Mouse (Mus musculus): ENCODE measurements around the gene Ypel1. TPM values are rescaled to one million over a fixed set of nuclear protein-coding genes. Genes with fewer than 3 reads are reported as not detected.

Ypel1 gene
- polyA plus RNA-seq, 1 experiment from 2014 or later, result 10.6 TPM

DNA sequence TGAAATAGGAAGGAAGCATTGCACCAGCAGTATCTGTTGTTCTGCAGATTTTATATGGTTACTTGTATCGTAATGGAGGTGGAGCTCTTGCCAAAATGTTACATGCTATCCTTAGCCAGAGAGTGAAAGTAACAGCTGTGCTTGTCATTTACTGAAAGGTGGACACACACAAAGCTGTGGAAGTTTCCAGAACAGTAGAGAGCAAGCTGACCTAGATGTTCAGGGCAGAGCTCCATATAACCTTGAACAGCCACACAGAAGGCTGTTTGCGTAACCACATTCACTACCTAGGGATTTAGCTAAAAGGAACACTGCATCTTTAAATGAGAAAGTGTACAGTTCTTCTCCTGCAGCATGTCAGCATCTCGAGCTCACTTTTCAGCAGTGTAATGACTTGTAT lies 25.2 kb upstream of the Ypel1 start:
- peaks cover 32% of the 10 kb centered on the region for H3K36me3 ChIP-seq (ENCODE audit: insufficient read depth, low read length)
- no peak overlapping the region for H3K4me2 ChIP-seq (replicated peaks; ENCODE audit: low read depth, low read length)
- H3K27me3 ChIP-seq (replicated peaks; ENCODE audit: insufficient read depth, low read length), result no peaks in the 10 kb centered on the region
- WGBS, result 87% methylated on average over 3 of the region's 3 CpGs
- no peak overlapping the region for H3K9ac ChIP-seq (replicated peaks; ENCODE audit: low read depth)
- TF ChIP-seq CTCF (IDR thresholded peaks at IDR 0.05) (no peak), EP300 (IDR thresholded peaks at IDR 0.05) (no peak)
- no peaks in the 10 kb centered on the region for H3K4me1 ChIP-seq (ENCODE audit: insufficient read depth, low read depth, low read length)
- no peak overlapping the region for H3K4me3 ChIP-seq (ENCODE audit: low read depth, low read length)
- ATAC-seq (no peak), DNase-seq (ENCODE audit: low spot score) (no peak)
- H3K9me3 ChIP-seq (ENCODE audit: low read length), result no peaks in the 10 kb centered on the region
- no peak overlapping the region for H3K27ac ChIP-seq (ENCODE audit: low read length)

DNA sequence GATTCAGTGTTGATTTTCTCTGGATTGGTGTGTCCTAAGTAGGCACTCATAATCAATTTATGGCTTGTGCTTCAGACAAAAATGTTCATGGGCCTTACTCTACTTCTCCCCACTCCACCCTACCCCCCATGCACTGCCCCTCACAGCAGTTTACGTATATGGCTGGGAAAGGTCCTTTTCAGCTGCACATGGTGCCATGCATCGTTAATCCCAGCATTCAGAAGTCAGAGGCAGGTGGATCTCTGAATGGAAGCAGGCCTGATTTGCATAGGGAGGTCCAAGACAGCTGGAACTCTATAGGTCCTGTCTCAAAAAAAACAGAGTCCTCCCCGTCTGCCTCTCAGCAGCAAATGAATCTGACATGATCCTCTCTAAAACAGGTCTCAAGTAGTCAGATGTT lies 24.2 kb upstream of the Ypel1 start:
- DNase-seq (ENCODE audit: low spot score) (no peak), ATAC-seq (no peak)
- WGBS, result 76% methylated on average over 3 of the region's 3 CpGs
- Histone ChIP-seq H3K4me3 (ENCODE audit: low read depth, low read length) (no peak overlapping the region), H3K9me3 (ENCODE audit: low read length) (no peaks in the 10 kb centered on the region), H3K36me3 (ENCODE audit: insufficient read depth, low read length) (peaks cover 24% of the 10 kb centered on the region), H3K27ac (ENCODE audit: low read length) (no peak overlapping the region), H3K9ac (replicated peaks; ENCODE audit: low read depth) (no peak overlapping the region), H3K4me2 (replicated peaks; ENCODE audit: low read depth, low read length) (no peak overlapping the region), H3K4me1 (ENCODE audit: insufficient read depth, low read depth, low read length) (no peaks in the 10 kb centered on the region), H3K27me3 (replicated peaks; ENCODE audit: insufficient read depth, low read length) (no peaks in the 10 kb centered on the region)
- TF ChIP-seq EP300 (IDR thresholded peaks at IDR 0.05), result no peak
- TF ChIP-seq CTCF (IDR thresholded peaks at IDR 0.05), result no peak

DNA sequence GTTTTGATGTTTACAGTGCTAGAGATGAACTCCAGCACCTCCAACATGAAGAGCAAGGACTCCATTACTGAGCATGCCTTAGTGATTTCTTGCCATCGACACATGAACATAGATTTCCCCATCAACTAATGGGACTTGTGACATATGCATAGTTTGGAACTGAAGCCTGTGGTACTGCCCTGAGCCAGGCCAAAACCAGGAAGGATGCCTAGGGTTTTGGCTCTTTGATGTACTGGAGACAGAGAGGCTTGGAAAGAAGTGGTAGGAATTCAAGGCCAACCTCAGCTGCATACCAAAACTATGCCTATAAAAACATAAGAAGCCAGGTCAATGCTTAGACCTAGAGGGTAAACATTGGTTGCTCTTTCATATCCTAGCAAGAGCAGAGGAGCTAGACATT lies 19.6 kb upstream of the Ypel1 start:
- Histone ChIP-seq H3K9ac (replicated peaks; ENCODE audit: low read depth) (no peak overlapping the region), H3K27me3 (replicated peaks; ENCODE audit: insufficient read depth, low read length) (no peaks in the 10 kb centered on the region), H3K27ac (ENCODE audit: low read length) (no peak overlapping the region), H3K36me3 (ENCODE audit: insufficient read depth, low read length) (peaks cover 8% of the 10 kb centered on the region; the same call in 1 of the 2 replicates), H3K4me2 (replicated peaks; ENCODE audit: low read depth, low read length) (no peak overlapping the region), H3K4me1 (ENCODE audit: insufficient read depth, low read depth, low read length) (no peaks in the 10 kb centered on the region), H3K9me3 (ENCODE audit: low read length) (no peaks in the 10 kb centered on the region), H3K4me3 (ENCODE audit: low read depth, low read length) (no peak overlapping the region)
- ATAC-seq (no peak), DNase-seq (ENCODE audit: low spot score) (no peak)
- 93% methylated on average over 1 of the region's 1 CpGs for WGBS
- TF ChIP-seq CTCF (IDR thresholded peaks at IDR 0.05) (no peak), EP300 (IDR thresholded peaks at IDR 0.05) (no peak)

DNA sequence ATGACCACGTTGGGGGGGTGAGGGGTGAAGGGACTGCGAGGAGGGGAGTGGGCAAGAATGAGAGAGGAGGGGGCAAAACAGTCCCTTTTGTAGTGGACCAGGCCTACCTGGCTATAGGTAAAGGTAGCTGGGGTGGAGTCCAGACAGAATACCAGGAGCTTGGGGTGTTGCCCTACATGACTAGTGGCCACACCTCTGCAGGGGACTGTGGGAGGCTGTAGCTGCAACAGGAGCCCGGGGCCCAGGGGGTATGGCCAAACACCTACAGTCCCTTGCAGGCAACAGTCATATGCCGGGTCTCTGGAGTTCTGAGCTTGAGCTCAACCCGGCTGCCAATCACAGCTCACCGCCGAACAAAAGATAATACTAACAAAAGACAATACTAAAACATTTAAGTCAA lies 17.4 kb upstream of the Ypel1 start:
- Histone ChIP-seq H3K9me3 (ENCODE audit: low read length) (no peaks in the 10 kb centered on the region), H3K9ac (replicated peaks; ENCODE audit: low read depth) (no peak overlapping the region), H3K36me3 (ENCODE audit: insufficient read depth, low read length) (peaks cover 8% of the 10 kb centered on the region; the same call in 1 of the 2 replicates), H3K4me2 (replicated peaks; ENCODE audit: low read depth, low read length) (no peak overlapping the region), H3K4me1 (ENCODE audit: insufficient read depth, low read depth, low read length) (no peaks in the 10 kb centered on the region), H3K27ac (ENCODE audit: low read length) (no peak overlapping the region), H3K4me3 (ENCODE audit: low read depth, low read length) (no peak overlapping the region), H3K27me3 (replicated peaks; ENCODE audit: insufficient read depth, low read length) (no peaks in the 10 kb centered on the region)
- TF ChIP-seq EP300 (IDR thresholded peaks at IDR 0.05) (no peak), CTCF (IDR thresholded peaks at IDR 0.05) (no peak)
- 0 out of 2 replicates have a peak, but pooled peaks have one; percentile 28 for ATAC-seq
- no peak for DNase-seq (ENCODE audit: low spot score)
- WGBS, result 72% methylated on average over 7 of the region's 7 CpGs

DNA sequence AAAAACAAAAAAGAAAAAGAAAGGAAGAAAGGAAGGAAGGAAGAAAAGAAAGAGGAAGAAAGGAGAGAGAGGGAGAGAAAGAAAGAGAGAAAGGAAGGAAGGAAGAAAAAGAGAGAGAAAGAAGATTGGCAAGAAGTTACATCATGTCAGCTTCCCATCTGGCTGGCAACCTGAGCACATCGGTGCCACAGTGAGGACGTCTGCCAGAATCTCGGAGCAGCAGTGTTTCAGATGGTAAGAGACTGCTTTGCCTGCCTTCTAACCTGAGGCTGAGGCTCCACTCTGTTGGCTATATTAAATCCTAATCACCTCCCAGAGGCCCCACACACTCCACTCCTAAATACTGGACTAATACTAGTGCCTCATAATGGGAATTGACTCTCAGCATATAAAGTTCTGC lies 15.6 kb upstream of the Ypel1 start:
- TF ChIP-seq CTCF (IDR thresholded peaks at IDR 0.05), result no peak
- no peak for TF ChIP-seq EP300 (IDR thresholded peaks at IDR 0.05)
- H3K4me2 ChIP-seq (replicated peaks; ENCODE audit: low read depth, low read length), result no peak overlapping the region
- ATAC-seq (no peak), DNase-seq (ENCODE audit: low spot score) (no peak)
- H3K27ac ChIP-seq (ENCODE audit: low read length), result no peak overlapping the region
- H3K9me3 ChIP-seq (ENCODE audit: low read length), result no peaks in the 10 kb centered on the region
- no peak overlapping the region for H3K9ac ChIP-seq (replicated peaks; ENCODE audit: low read depth)
- WGBS, result 69% methylated on average over 3 of the region's 3 CpGs
- no peaks in the 10 kb centered on the region for H3K4me1 ChIP-seq (ENCODE audit: insufficient read depth, low read depth, low read length)
- H3K36me3 ChIP-seq (ENCODE audit: insufficient read depth, low read length), result peaks cover 2% of the 10 kb centered on the region; the same call in 1 of the 2 replicates
- H3K27me3 ChIP-seq (replicated peaks; ENCODE audit: insufficient read depth, low read length), result no peaks in the 10 kb centered on the region
- H3K4me3 ChIP-seq (ENCODE audit: low read depth, low read length), result no peak overlapping the region

DNA sequence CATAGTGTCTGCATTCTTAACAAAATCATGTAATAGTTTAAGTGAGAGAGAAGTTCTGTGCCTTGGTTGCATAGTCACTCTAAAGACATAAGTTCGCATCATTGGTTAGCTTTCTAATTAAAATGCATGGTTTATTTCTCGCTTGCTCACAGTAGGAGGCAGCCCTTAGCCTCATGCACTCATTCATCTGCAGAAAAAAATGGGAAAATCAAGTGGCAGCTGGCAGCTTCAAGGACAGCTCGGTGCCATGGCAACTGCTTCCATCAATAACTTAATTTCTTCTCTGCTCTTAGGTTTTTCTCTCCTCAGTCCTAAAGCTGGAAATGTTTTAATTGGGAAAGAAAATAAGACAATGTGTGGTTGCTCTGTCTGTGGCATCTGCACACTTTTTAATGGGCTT lies 13.9 kb upstream of the Ypel1 start:
- no peak overlapping the region for H3K4me2 ChIP-seq (replicated peaks; ENCODE audit: low read depth, low read length)
- no peaks in the 10 kb centered on the region for H3K4me1 ChIP-seq (ENCODE audit: insufficient read depth, low read depth, low read length)
- no peaks in the 10 kb centered on the region for H3K27me3 ChIP-seq (replicated peaks; ENCODE audit: insufficient read depth, low read length)
- TF ChIP-seq EP300 (IDR thresholded peaks at IDR 0.05) (no peak), CTCF (IDR thresholded peaks at IDR 0.05) (no peak)
- no peak for DNase-seq (ENCODE audit: low spot score)
- ATAC-seq, result no peak
- H3K9me3 ChIP-seq (ENCODE audit: low read length), result no peaks in the 10 kb centered on the region
- no peaks in the 10 kb centered on the region for H3K36me3 ChIP-seq (ENCODE audit: insufficient read depth, low read length)
- H3K4me3 ChIP-seq (ENCODE audit: low read depth, low read length), result no peak overlapping the region
- H3K9ac ChIP-seq (replicated peaks; ENCODE audit: low read depth), result no peak overlapping the region
- H3K27ac ChIP-seq (ENCODE audit: low read length), result no peak overlapping the region
- 78% methylated on average over 3 of the region's 3 CpGs for WGBS

DNA sequence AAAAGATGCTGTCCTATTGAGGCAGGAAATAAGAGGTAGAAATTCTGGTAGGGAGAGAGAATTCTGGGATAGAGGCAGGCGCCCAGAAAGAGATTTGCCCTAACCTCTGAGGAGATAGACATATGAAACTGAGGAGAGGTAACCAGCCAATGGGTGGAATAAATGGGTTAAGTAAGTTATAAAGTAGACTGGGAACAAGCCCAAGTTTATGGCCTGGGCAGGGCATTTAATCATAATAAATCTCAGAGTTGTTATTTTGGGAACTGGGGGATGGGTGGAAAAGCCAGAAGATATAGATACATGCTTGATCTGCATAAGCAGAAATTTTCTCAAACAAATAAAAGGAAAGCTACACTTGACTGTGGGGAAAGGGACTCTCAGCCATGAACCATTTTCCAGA lies 7.2 kb upstream of the Ypel1 start:
- 58% methylated on average over 1 of the region's 1 CpGs for WGBS
- Histone ChIP-seq H3K27ac (ENCODE audit: low read length) (no peak overlapping the region), H3K4me2 (replicated peaks; ENCODE audit: low read depth, low read length) (no peak overlapping the region), H3K9ac (replicated peaks; ENCODE audit: low read depth) (no peak overlapping the region), H3K9me3 (ENCODE audit: low read length) (no peaks in the 10 kb centered on the region), H3K36me3 (ENCODE audit: insufficient read depth, low read length) (no peaks in the 10 kb centered on the region), H3K27me3 (replicated peaks; ENCODE audit: insufficient read depth, low read length) (no peaks in the 10 kb centered on the region), H3K4me1 (ENCODE audit: insufficient read depth, low read depth, low read length) (no peaks in the 10 kb centered on the region), H3K4me3 (ENCODE audit: low read depth, low read length) (no peak overlapping the region)
- DNase-seq (ENCODE audit: low spot score) (no peak), ATAC-seq (no peak)
- no peak for TF ChIP-seq CTCF (IDR thresholded peaks at IDR 0.05)
- no peak for TF ChIP-seq EP300 (IDR thresholded peaks at IDR 0.05)

Measured in lung, postnatal 0 days (tissue).